Mouse (Mus musculus) kidney, adult 2 months (tissue): ENCODE data around the gene Slc15a4.

Source experiments
- CTCF ChIP-seq: fragments of 200-500 bp; conservative IDR thresholded peaks from 2 replicates; pipeline ENCODE4 v1.5.1; 2011; ENCODE audit warnings: low read depth, mild to moderate bottlenecking, control low read depth, low read length, moderate library complexity, mixed read lengths; ENCODE audit not compliant: insufficient read depth, insufficient read length
- POLR2A ChIP-seq: fragments of 200-500 bp; IDR thresholded peaks from one replicate; pipeline ENCODE4 v1.6.1; 2011; ENCODE audit warnings: low read depth, low read length, control low read depth

- TF ChIP-seq CTCF (no peak), POLR2A (no peak)
Observed at GRCm38 (mm10) chr5:127602996-127603395, 29.7 kb downstream of the Slc15a4 start.
